Mouse (Mus musculus): Measurements from ENCODE around the gene Cdcp2.
"Not testable (repeated sequence)": the region's sequence is repeated elsewhere in the genome, so short reads cannot be mapped to it uniquely, and the experiment has no call there.

The Cdcp2 gene

DNA sequence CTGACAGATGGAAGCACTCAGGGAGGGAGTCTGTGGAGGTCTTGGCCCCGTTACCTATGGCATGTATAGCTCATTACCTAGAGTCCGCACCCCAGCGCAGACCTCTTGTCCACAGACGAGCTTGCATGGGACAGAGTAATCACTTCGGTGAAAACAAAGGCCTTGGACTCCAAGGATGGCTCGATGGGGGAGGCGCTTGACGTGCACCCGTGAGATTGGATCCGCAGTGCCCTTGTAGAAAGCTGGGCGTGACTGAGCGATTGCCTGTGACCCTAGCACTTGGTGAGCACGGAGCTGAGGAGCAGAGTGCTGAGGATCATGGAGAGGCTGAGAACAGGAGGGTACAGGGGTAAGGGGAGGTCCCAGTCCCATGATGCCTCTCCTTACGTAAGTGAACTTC is 5.0 kb upstream of the Cdcp2 start:
- DNase-seq (ENCODE audit: low read depth, low spot score): no peak

DNA sequence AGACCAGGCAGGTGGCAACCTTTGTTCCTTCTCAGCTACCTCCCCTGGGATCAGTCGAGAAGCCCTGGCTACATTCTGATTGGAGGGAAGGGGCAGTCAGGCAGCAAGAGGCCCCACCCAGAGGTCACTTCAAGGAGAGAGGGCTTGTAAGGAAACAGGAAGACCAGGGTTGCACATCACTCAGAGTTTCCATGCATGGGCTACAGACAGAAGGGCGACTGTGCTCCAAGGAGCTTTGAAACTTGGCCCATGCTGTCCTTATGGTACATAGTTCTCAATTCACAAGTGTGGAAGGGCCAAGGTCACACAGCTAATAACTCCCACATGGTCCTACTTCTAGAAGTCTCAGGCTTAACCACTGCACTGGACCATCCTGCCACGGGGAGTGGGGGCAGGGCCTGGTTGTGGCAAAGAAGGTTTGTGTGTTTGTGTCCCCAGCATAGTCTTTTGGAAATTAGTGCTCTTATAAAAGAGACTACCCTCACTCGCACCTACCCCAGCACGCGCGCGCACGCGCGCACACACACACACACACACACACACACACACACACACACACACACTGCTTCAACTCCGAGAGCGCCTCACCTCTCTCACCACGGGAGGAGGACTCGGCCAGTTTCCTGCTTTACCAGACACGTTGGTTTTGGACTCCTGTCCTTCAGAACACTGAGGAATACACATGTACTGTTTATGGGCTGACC is 2.1 kb upstream of the Cdcp2 start:
- peak; percentile 61 for DNase-seq (ENCODE audit: low read depth, low spot score)

DNA sequence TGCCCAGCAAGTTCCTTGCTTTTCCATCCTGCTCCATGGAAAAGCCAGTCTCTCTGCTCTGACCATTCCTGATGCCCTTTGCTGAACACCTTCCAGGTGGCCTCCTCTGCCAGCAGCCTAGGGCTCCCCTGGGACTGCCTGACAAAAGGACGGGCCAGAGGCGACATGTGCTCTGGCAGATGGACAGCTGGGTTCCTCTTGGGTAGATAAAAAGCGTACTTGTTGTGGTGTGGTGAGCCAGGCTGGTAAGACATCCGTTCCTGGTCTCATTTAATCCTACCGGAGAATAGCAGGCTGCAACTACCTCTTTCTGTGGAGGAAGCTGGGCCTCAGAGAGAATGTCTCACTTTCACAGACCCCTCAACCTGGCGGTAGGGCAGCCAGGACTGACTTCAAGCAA is 648 bp upstream of the Cdcp2 start:
- DNase-seq (ENCODE audit: low read depth, low spot score): no peak

DNA sequence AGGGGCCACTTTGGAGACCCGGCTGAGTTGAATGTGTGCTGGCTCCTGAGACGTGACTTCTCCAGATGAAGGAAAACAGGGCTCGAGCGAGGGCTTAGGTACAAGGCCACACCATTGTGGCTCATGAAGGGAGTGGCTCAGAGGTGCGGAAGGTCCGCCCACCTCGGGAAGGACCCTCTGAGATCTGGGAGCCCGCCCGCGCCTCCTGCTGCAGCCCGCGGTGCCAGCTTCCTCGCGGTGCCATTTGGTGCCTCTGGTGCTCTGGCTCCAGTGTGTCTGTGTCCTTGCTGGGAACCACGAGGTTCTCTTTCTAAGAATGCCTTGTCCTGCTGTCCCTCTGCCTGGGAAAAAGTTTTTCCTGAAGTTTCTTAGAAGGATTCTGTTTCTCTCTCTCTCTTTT is 1.2 kb downstream of the Cdcp2 start:
- DNase-seq (ENCODE audit: low read depth, low spot score): no peak

DNA sequence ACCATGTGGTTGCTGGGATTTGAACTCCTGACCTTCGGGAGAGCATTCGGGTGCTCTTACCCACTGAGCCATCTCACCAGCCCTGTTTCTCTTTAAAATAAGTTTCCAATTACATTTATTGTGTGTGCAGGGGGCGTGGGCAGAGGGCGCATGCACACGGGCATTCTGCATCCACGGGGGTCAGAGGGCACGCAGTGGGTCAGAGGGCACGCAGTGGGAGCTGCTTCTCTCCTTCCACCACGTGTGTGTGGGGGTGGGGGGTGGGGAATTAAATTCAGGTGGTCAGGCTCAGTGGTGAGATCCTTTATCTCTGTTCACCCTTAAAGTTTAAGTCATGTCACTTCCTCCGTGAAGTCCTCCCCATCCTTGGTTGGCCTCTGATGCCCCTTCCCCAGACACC is 1.7 kb downstream of the Cdcp2 start:
- no peak for DNase-seq (ENCODE audit: low read depth, low spot score)

DNA sequence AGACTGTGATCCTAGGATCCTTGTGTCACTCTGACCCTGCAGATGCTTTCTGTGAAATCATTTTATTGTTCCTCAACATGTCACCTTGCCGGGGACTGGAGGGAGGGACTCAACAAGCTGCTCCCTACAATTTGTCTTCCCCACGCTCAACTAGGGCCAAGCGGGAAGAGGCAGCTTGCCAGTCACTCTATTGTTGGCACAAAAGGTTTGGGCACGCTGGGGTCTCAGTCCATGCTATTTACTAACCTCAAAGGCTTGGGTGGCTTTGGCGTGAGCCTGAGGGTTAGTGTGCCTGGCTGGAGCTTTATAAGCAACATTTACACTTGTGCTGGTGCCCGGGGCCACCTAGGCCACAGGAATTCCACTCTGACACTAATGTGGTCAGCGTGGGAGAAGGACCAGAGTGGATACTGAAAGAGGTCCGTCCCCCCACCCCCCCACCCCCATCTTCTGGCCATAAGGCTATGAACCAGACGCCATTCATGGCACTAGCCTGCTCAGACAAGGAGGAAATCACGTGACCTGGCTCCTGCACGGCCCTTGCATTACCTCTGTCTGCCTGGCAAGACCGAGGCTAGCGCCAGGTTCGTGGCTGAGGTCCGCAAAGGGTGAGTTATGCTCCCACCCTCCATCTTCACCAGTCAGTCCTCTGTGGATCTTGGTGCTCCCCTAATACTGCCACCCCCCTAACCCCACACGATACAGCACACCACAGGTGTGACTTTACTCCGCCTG is 2.3 kb downstream of the Cdcp2 start:
- DNase-seq (ENCODE audit: low read depth, low spot score): no peak

DNA sequence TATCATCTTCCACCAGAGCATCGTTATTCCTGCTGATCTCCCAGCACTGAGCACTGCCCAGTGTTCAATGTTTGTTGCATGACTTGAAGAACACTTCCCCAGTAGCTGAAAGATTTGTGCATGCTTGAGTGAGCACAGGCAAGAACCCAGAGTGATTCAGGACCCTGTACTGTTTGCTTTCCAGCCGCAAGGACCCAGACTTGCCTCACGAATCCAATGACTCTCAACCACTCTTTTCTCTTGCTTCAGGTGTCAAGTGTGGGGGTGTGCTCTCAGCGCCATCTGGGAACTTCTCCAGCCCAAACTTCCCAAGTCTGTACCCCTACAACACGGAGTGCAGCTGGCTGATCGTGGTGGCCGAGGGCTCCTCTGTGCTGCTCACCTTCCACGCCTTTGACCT is 5.5 kb downstream of the Cdcp2 start:
- DNase-seq (ENCODE audit: low read depth, low spot score): no peak

DNA sequence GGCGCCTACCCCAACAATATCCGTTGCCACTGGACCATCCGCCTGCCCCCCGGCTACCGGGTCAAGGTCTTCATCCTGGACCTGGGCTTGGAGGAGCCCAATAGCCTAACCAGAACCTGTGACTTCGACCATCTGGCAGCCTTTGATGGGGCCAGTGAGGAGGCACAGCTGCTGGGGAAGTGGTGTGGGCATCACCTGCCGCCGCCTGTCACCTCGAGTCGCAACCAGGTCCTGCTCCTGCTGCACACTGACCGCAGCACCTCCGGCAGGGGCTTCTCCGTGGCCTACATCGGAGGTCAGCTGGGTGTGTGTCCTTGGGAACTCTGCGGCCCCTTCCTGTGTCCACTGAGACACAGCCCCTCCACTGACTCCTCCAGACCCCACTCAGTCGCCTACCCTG is 10.1 kb downstream of the Cdcp2 start:
- DNase-seq (ENCODE audit: low read depth, low spot score): no peak

DNA sequence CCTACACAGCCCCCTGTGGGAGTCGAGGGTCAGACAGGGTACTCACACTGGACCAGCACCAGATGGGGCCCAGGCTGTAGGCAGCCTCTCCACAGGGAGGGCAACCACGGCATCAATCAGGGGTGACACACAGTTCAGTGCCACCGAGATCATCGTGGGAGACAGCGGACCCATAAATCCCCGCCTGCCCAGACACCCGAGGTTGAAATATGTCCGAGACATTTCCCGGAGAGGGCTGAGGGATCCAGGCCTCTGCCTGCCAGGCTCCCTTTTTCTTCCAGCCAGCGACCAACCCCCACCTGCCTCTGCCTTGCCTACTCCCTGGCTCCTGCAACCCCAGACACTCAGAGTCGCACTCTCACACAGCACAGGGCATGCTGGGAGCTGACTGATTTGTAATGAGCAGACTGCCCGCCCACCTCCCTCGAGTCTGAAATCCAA is 11.6 kb downstream of the Cdcp2 start:
- no peak for DNase-seq (ENCODE audit: low read depth, low spot score)

DNA sequence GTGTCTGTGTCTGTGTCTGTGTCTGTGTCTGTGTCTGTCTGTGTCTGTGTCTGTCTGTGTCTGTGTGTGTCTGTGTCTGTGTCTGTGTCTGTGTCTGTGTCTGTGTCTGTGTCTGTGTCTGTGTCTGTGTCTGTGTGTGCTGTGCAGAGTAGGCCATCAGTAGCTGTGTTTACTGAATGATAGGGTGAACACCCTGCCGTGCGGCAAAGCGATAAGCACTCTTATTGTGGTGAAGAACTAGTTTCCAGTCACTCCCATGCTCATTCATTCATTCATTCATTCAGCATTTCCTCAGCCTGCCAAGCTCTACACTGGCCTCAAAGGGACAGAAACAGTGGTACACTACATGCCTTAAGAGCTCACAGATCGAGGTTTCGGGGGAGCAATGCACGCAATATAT is 12.5 kb downstream of the Cdcp2 start:
- not testable (repeated sequence) for DNase-seq (ENCODE audit: low read depth, low spot score)

DNA sequence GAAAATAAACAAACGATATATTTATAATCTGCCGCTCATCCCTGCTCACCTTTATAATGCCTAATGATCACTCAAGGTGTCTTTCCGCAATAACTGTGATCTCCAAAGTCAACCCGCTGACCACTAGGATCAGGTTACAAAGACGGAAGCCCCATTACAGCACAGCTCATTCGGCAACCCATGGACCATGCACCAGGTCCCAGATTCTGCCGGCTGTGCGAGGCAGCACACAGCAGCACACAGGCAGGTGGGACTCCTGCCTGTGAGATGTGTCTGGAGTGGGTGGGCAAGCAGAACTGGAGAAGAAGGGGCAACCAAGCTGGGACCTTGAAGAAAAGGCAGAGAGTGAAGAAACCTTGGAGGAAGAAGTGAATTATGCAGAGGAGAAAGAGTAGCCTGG is 17.6 kb downstream of the Cdcp2 start:
- no peak for DNase-seq (ENCODE audit: low read depth, low spot score)

DNA sequence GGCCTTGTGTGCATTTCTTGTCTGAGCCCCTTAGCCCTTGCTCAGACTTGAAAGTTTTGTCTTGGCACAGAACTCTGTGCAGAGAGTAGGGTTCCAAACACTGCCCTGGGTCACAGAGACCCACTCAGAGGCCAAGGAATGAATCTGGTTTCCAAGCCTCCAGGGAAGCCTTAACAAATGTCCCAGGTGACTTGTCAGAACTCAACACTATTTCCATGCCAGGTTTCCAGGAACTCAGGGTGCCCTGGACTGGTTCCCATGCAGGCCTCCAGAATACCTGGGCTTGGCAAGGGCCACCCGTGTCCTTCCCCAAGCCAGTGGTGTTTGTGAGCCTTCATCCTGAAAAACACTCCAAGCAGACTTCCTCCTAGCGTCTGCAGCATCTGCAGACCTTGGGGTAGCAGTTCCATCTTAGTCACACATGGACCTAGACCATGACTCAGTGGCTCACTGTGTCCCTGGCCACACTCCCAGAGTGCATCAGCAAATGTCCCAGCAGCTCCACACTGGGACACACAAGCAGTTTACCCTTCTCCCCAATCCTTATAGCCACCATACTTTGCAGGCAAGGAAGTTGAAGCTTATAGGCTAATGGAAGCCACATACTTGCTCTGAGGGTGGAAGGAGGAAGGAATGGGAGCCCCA is 21.2 kb downstream of the Cdcp2 start:
- DNase-seq (ENCODE audit: low read depth, low spot score): no peak

DNA sequence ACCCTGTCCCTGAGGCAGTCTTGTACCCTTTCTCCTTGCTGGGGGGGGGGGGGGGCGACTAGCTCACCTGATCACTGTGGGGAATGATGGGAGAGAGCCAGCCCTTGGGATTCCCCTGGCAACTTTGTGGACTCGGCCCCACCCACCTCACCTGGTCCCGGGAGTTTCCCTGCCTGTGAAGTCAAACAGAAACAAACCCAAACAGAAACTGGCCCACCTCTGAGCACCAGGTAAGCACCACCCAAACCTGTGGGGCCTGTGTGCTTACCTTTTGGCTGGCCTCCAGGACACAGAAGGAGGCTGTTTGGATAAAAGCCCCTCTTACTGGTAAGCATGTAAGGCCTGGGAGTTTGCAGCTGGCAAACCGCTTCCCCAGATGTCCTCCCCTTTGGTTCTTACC is 22.4 kb downstream of the Cdcp2 start:
- DNase-seq (ENCODE audit: low read depth, low spot score): no peak

DNA sequence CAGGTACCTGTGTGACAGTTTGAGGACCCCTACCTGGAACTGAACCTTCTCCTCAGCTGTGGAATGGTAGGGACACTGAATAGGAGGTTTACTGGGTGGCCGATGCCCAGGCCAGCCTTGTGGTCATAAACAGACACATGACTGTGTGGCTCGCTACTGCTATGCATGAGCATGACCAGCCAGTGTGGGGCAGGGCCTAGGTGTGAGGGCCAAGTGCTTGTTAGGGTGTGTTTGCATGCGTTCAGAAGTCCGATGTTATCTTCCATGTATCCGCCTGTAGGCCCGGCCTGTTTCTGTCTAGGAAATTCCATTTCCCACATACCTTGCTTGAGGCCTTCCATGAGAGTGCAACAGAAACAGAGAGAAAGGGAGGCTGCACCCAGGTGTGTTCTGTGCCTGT is 24.0 kb downstream of the Cdcp2 start:
- no peak for DNase-seq (ENCODE audit: low read depth, low spot score)

DNA sequence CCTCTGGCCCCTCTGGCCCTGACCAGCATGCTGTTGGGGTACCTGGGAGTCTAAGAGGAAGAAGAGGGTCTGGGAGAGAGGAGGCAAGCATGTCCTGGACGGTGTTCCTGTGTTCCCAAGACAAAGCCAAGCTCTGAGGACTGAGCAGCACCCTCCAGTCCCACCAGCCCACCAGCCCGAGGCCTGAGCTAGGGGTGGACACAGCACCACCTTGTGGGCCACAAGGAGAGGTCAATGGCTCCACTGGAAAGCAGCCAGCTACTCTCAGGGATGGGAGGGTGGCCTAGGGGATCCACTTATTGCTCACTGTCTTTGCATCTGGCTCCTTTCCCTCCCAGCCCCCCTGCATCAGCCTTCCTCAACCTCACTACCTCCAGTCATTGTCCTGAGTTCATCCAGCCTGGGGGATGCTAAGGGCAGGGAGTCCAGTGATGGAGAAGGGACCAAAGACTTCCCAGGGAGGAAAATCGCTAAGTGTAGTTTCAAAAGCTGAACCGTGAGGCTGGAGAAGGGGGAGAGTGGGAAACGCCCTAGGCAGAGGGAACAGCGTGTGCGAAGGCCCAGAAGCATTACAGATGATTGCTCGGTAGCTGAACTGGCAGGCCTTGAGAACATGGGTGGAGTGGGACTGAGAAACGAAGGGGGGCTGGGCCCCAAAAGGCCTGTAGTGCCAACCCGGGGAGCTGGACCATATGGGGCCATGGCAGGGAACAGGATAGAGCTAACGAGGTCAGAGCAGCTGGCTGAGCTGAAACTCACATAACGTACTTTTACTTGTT is 24.7 kb downstream of the Cdcp2 start:
- DNase-seq (ENCODE audit: low read depth, low spot score): peak; percentile 69

DNA sequence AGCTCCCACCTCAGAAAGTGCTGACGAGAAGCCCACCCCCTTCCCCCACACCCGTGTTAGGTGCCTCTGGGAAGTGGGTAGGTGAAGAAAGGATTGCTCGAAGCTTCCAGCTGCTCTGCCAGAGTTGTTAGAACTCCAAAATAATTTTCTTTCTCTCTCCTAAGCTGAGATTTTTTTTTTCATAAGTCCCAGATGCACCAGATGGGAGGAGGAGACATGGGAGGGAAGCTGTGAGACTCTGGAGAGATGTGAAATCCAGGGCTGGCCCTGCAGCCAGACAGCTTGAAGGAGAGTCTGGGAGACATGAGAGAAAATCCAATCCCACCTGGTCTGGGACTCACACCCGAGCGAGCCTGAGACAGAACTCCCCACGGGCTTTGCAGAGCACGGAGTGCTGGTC is 27.7 kb downstream of the Cdcp2 start:
- DNase-seq (ENCODE audit: low read depth, low spot score): no peak

DNA sequence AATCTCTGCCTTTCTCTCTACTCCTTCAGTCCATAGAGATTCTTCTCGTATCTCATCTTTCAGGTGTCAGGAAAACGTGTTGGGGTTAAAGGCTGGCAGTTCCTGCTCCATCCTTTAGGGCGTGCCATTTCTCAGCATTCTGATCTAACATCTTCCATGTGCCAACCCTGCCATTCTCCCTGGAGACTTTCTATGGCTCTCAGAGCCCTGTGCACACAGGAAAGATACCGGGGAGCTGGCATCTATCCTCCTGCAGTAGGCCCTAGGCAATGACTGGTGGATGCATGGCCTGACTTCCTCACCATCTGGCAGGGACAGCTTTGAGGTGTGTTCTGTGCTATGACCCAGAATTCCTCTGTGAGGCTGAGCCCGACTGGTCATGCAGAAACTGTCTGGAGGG is 28.4 kb downstream of the Cdcp2 start:
- no peak for DNase-seq (ENCODE audit: low read depth, low spot score)

DNA sequence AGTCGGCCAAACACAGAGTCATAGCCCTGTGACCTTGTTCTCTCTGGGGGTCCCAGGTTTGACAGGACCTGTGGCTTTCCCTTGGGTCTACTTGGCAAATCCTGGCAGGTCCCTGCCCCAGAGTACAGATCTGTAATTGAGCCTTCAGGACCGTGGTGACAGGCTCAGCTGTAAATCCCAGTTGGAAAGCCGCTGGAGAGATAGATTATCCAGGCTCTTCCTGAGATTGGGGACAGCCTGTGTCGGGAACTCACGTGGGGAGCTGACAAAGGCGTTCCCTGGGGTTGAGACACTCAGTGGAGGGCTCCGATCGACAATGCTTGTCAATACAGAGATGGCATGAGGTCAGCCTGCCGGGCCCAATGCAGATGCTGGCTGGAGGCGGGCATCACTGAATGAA is 29.7 kb downstream of the Cdcp2 start:
- no peak for DNase-seq (ENCODE audit: low read depth, low spot score)

DNA sequence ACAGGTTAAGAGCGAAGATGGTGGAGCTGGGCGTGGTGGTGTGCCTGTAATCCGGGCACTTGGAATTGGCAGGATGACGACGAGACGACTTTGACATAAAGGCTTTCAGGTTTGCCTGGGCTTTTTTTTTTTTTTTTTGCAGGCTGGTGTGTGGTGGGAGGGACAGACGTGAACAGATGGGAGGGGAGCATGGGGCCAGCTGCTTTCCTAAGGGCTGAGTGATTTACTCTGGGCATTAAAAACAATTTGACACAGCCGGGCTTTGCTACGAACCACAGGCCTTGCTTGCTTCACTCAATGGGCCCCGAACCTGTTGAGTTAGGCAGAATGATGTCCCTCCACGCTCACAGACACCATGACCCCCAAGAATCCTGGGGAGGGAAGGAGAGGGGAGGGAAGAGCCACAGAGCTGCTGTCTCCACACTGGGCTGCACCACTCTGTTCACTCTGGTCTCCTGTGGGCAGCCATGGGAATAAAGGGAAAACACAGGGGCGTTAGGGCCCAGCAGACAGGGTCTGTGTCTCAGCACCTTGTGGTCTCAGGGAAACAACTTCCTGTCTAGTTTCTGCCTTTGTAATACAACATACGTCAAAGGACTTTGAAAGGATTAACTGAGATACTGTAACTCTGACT is 30.3 kb downstream of the Cdcp2 start:
- no peak for DNase-seq (ENCODE audit: low read depth, low spot score)

DNA sequence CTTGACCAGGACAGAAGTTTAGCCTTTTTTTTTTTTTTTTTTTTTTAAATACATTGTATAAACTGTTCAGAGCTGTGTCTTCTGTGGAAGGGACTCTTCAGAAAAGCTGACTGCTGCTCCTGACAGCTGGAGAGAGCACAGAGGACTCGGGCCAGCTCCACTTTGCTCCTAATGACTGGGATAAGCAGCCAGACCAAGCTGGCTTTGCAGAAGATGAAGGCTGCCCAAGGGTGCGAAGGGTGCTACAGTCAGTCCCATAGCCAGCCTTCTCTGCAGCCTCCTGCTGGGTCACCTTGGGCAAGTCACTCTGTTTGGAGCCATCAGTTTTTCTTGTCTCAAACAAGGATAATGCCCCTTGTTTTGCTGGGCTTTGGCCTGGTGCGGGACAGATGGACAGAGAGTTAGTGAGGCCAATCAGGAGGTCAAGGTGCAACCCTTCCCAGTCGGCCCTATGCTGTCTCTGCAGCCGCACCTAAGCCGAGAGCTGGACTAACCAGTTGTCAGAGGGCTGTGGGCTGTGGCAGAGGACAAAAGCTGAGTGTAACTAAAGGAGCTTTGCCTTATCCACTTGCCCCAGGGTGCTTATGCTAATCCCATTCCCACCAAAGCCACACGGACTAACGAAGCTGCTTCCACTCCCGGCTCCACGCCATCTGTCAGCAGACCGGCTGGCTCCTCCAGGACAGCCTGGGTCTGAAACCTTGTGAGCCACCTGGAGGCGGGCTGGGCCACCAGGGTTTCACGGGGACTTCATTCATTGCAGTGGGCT is 31.4 kb downstream of the Cdcp2 start:
- no peak for DNase-seq (ENCODE audit: low read depth, low spot score)

DNA sequence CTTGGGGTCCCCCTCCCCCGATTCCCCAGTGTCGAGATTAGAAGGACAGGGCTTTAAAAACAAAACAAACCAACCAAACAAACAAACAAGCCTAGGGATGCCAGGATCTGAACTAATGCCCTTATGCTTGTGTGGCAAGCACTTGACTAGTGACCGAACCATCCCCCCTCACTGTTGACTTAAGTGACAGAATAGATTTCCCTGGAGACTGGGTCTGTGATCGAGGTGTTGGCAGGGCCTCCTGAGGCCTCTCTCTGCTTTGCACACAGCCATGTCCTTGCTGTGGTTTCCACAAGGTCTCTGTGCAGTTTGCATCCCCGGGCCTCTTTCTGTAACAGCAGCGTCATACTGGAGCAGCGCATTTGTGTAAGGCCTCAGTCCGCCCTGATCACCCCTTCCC is 32.7 kb downstream of the Cdcp2 start:
- no peak for DNase-seq (ENCODE audit: low read depth, low spot score)

Measured in forelimb bud, embryonic 11.5 days (tissue).